Mouse (Mus musculus): ENCODE measurements around the gene Fgf22. TPM values are rescaled to one million over a fixed set of nuclear protein-coding genes. Genes with fewer than 3 reads are reported as not detected.

The Fgf22 gene
- total RNA-seq, 4 experiments from 2014 or later, result 1.7 to 4.6 (median 2.4) TPM

Other genes starting within 250 kb of the Fgf22 start
- 1 to 10 TPM; 5.6 to 9.3 (median 6.9) TPM for gene Plpp2, start 221.3 kb upstream of the Fgf22 start, total RNA-seq (2022)
- gene Mier2, start 199.9 kb upstream of the Fgf22 start, total RNA-seq (2022), result 10 to 100 TPM; 51.2 to 72.3 (median 53.0) TPM
- gene Theg, start 167.7 kb upstream of the Fgf22 start, total RNA-seq (2022), result under 1 TPM in 1 of 4 experiments, not detected in 3; 0.61 TPM
- 10 to 100 TPM; 13.4 to 17.6 (median 15.5) TPM for gene C2cd4c, start 141.1 kb upstream of the Fgf22 start, total RNA-seq (2022)
- gene Shc2, start 117.2 kb upstream of the Fgf22 start, total RNA-seq (2022), result 10 to 100 TPM; 41.1 to 51.9 (median 45.4) TPM
- gene Odf3l2, start 109.3 kb upstream of the Fgf22 start, total RNA-seq (2022), result under 1 TPM in 3 of 4 experiments, not detected in 1; 0.27 to 0.60 (median 0.39) TPM
- gene Madcam1, start 90.5 kb upstream of the Fgf22 start, total RNA-seq (2022), result not detected
- 10 to 100 TPM; 48.4 to 72.6 (median 64.3) TPM for gene Tpgs1, start 85.7 kb upstream of the Fgf22 start, total RNA-seq (2022)
- gene Cdc34, start 72.9 kb upstream of the Fgf22 start, total RNA-seq (2022), result 10 to 100 TPM; 57.9 to 67.0 (median 66.1) TPM
- 1 to 10 TPM; 2.3 to 3.5 (median 3.3) TPM for gene Gzmm, start 66.1 kb upstream of the Fgf22 start, total RNA-seq (2022)
- 100 to 1,000 TPM; 515 to 593 (median 535) TPM for gene Bsg, start 50.6 kb upstream of the Fgf22 start, total RNA-seq (2022)
- 100 to 1,000 TPM; 120 to 128 (median 121) TPM for gene Hcn2, start 38.4 kb upstream of the Fgf22 start, total RNA-seq (2022)
- gene Polrmt, start 8.5 kb upstream of the Fgf22 start, total RNA-seq (2022), result 10 to 100 TPM; 44.5 to 58.2 (median 51.3) TPM
- 10 to 100 TPM; 72.4 to 82.9 (median 75.8) TPM for gene Rnf126, start 11.9 kb downstream of the Fgf22 start, total RNA-seq (2022)
- 1 to 10 TPM; 2.2 to 2.9 (median 2.4) TPM for gene Fstl3, start 22.2 kb downstream of the Fgf22 start, total RNA-seq (2022)
- under 1 TPM in 3 of 4 experiments, not detected in 1; 0.43 to 0.83 (median 0.50) TPM for gene Prss57, start 35.9 kb downstream of the Fgf22 start, total RNA-seq (2022)
- gene Palm, start 38.5 kb downstream of the Fgf22 start, total RNA-seq (2022), result 100 to 1,000 TPM; 244 to 264 (median 260) TPM
- gene Misp, start 65.9 kb downstream of the Fgf22 start, total RNA-seq (2022), result 1 to 10 TPM in 2 of 4 experiments, not detected in 2; 1.6 to 1.9 TPM
- 10 to 100 TPM; 67.7 to 76.4 (median 73.7) TPM for gene Ptbp1, start 99.4 kb downstream of the Fgf22 start, total RNA-seq (2022)
- 1 to 10 TPM; 1.2 to 2.3 (median 1.5) TPM for gene Prtn3, start 119.4 kb downstream of the Fgf22 start, total RNA-seq (2022)
- 10 to 100 TPM; 34.6 to 41.0 (median 38.0) TPM for gene Plppr3, start 119.6 kb downstream of the Fgf22 start, total RNA-seq (2022)
- not detected for gene Elane, start 131.2 kb downstream of the Fgf22 start, total RNA-seq (2022)
- gene Cfd, start 135.8 kb downstream of the Fgf22 start, total RNA-seq (2022), result under 1 TPM in 1 of 4 experiments, not detected in 3; 0.39 TPM
- 10 to 100 TPM; 50.4 to 61.2 (median 57.1) TPM for gene Med16, start 153.8 kb downstream of the Fgf22 start, total RNA-seq (2022)
- not detected for gene Gm26602, start 155.8 kb downstream of the Fgf22 start, total RNA-seq (2022)
- 1 to 10 TPM; 6.3 to 8.3 (median 7.6) TPM for gene Kiss1r, start 161.9 kb downstream of the Fgf22 start, total RNA-seq (2022)
- gene R3hdm4, start 166.1 kb downstream of the Fgf22 start, total RNA-seq (2022), result 100 to 1,000 TPM; 340 to 392 (median 347) TPM
- gene Arid3a, start 172.0 kb downstream of the Fgf22 start, total RNA-seq (2022), result 10 to 100 TPM in 1 of 4 experiments, 1 to 10 TPM in 3; 6.6 to 11.8 (median 7.5) TPM
- 10 to 100 TPM; 42.9 to 50.8 (median 48.6) TPM for gene Wdr18, start 205.1 kb downstream of the Fgf22 start, total RNA-seq (2022)
- gene Grin3b, start 215.6 kb downstream of the Fgf22 start, total RNA-seq (2022), result under 1 TPM in 2 of 4 experiments, not detected in 2; 0.19 to 0.20 TPM
- 100 to 1,000 TPM; 111 to 119 (median 116) TPM for gene Tmem259, start 229.3 kb downstream of the Fgf22 start, total RNA-seq (2022)
- gene Cnn2, start 233.5 kb downstream of the Fgf22 start, total RNA-seq (2022), result 1 to 10 TPM; 5.3 to 9.8 (median 6.6) TPM
- 10 to 100 TPM; 12.4 to 13.6 (median 13.3) TPM for gene Abca7, start 241.4 kb downstream of the Fgf22 start, total RNA-seq (2022)